ENCODE assay signal across 21 mouse cellular contexts in the genomic region with DNA sequence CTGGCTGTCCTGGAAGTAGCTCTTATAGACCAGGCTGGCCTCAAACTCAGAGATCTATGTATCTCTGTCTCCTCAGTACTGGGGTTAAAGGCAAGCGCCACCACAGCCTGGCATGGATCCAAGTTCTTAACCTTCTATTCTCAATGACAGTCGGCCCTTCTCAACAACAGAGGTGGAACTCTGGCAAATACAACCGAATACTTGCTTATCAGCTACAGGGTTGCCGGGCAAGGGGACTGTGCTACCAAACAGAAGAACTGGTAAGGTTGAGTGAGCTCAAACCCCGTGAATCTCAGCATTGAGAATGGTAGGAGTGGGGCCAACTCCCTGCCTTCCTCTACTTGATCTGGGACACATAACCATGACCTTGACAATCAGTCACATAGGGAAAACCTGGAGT.
A peak's percentile ranks its signal among the peaks of the same experiment; 100 is the strongest.
DNase-seq lines count a peak whose midpoint lies in the region; ATAC-seq lines count a peak whose summit lies in the region.
"Had no signal": no experiment of that assay in that cellular context is flagged by ENCODE, and none has a peak within 500 bp of the region (broad histone marks: within the 10 kb centered on the region; RNA-seq: fewer than 3 reads in every experiment).

No protein-coding gene starts in this region.

- 0 out of 4 replicates have a peak overlapping the region, but pooled peaks of 1 of the 2 experiments have one; percentile 9 for H3K27ac ChIP-seq in heart, embryonic 14.5 days (replicated peaks in 1 of 2; ENCODE audit: control insufficient read depth in 1 of 2, insufficient read depth in 1 of 2, low read depth in 2 of 2, low read length in 2 of 2)
- H3K27ac ChIP-seq in heart, embryonic 12.5 days (ENCODE audit: poor library complexity, severe bottlenecking), result no peak overlapping the region; the same call in 1 of the 2 replicates
- H3K27ac ChIP-seq: forebrain, embryonic 12.5 days; kidney, embryonic 15.5 days; stomach, embryonic 15.5 days had no signal

- H3K4me1 ChIP-seq in heart, embryonic 14.5 days (ENCODE audit: control insufficient read depth in 2 of 2, insufficient read depth in 2 of 2, low read length in 2 of 2), result peaks cover 3 to 9% of the 10 kb centered on the region in 2 experiments
- peaks cover 7% of the 10 kb centered on the region; the same call in 1 of the 2 replicates for H3K4me1 ChIP-seq in heart, embryonic 12.5 days (replicated peaks)
- H3K4me1 ChIP-seq: stomach, embryonic 15.5 days had no signal

- H3K9ac ChIP-seq in heart, embryonic 14.5 days (ENCODE audit: low read length), result no peak overlapping the region
- no peak overlapping the region for H3K9ac ChIP-seq in heart, embryonic 12.5 days
- H3K9ac ChIP-seq: forebrain, embryonic 12.5 days; kidney, embryonic 15.5 days; stomach, embryonic 15.5 days had no signal

- no peaks in the 10 kb centered on the region for H3K27me3 ChIP-seq in heart, embryonic 14.5 days (ENCODE audit: control insufficient read depth, insufficient read depth, low read length)
- no peaks in the 10 kb centered on the region for H3K27me3 ChIP-seq in heart, embryonic 12.5 days (replicated peaks)
- H3K27me3 ChIP-seq: forebrain, embryonic 12.5 days; kidney, embryonic 15.5 days; megakaryocyte, embryonic 14.5 days; stomach, embryonic 15.5 days had no signal

- no peaks in the 10 kb centered on the region for H3K9me3 ChIP-seq in heart, embryonic 14.5 days (ENCODE audit: control insufficient read depth, low read length)
- no peaks in the 10 kb centered on the region for H3K9me3 ChIP-seq in heart, embryonic 12.5 days (replicated peaks)
- H3K9me3 ChIP-seq: forebrain, embryonic 12.5 days; kidney, embryonic 15.5 days; stomach, embryonic 15.5 days had no signal

- no peak overlapping the region for H3K4me3 ChIP-seq in heart, embryonic 14.5 days (ENCODE audit: control insufficient read depth in 1 of 2, insufficient read depth in 1 of 2, low read depth in 1 of 2, low read length in 2 of 2)
- H3K4me3 ChIP-seq in heart, embryonic 12.5 days, result no peak overlapping the region
- H3K4me3 ChIP-seq: forebrain, embryonic 12.5 days; kidney, embryonic 15.5 days; megakaryocyte, embryonic 14.5 days; stomach, embryonic 15.5 days had no signal

- no peaks in the 10 kb centered on the region for H3K36me3 ChIP-seq in heart, embryonic 14.5 days (ENCODE audit: control insufficient read depth, insufficient read depth, low read length)
- H3K36me3 ChIP-seq in heart, embryonic 12.5 days, result no peaks in the 10 kb centered on the region
- H3K36me3 ChIP-seq: forebrain, embryonic 12.5 days; kidney, embryonic 15.5 days; stomach, embryonic 15.5 days had no signal

- ATAC-seq in heart, embryonic 14.5 days (ENCODE audit: insufficient number of reproducible peaks, insufficient read depth, low FRiP score, low read depth), result peak; percentile 9; the same call in 1 of the 2 replicates
- ATAC-seq in heart, embryonic 12.5 days (ENCODE audit: insufficient number of reproducible peaks, low FRiP score), result no peak
- ATAC-seq: hindbrain, embryonic 16.5 days; intestine, postnatal 0 days had no signal

- intact Hi-C loops in left cerebral cortex, postnatal 10 days (cut with DNase I), result no loop called here

- H3K4me2 ChIP-seq in heart, embryonic 14.5 days (ENCODE audit: low read length), result no peak overlapping the region
- no peak overlapping the region for H3K4me2 ChIP-seq in heart, embryonic 12.5 days
- H3K4me2 ChIP-seq: forebrain, embryonic 12.5 days; kidney, embryonic 15.5 days; stomach, embryonic 15.5 days had no signal

- DNase-seq in ovary, postnatal 36 days (ENCODE audit: low spot score), result peak; percentile 24
- no peak for DNase-seq in ovary, postnatal 14 days (ENCODE audit: low spot score)
- DNase-seq in adrenal gland, postnatal 36 days, result peak; percentile 56
- DNase-seq in left cerebral cortex, postnatal 10 days (ENCODE audit: extremely low spot score in 1 of 2, low spot score in 2 of 2), result no peak
- DNase-seq in left cerebral cortex, adult 9 months (ENCODE audit: low spot score in 2 of 2), result no peak
- DNase-seq: cerebellum, adult 2 months; gastrocnemius, postnatal 10 days; heart, adult 11 months; kidney, postnatal 4 days; liver; lung, postnatal 10 days; thymus, adult 18-20 months; thymus, postnatal 4 days had no signal

- 10% methylated on average over 5 of the region's 5 CpGs for WGBS in heart, embryonic 14.5 days
- 32% methylated on average over 5 of the region's 5 CpGs for WGBS in heart, embryonic 12.5 days

Comparison
In these comparisons a context has a peak if more than half of its experiments do, and no peak if none do; other contexts are left out.
1. DNase-seq: peak in ovary, postnatal 36 days (single experiment) and adrenal gland, postnatal 36 days (2 of 2); none in ovary, postnatal 14 days (single experiment), left cerebral cortex, postnatal 10 days (0 of 2) and left cerebral cortex, adult 9 months (0 of 2).